Mouse (Mus musculus) heart, postnatal 0 days (tissue): ENCODE measurements around the gene Tmem204.
A peak's percentile ranks its signal among the peaks of the same experiment; 100 is the strongest.

Experiments used
- CTCF ChIP-seq: IDR thresholded peaks from 2 replicates; pipeline ENCODE4 v1.5.1; 2016; ENCODE audit warnings: antibody characterized with exemption, control low read depth, low read depth
- EP300 ChIP-seq: IDR thresholded peaks from 2 replicates; pipeline ENCODE4 v1.6.1; 2016; ENCODE audit warnings: antibody characterized with exemption, low read depth

DNA sequence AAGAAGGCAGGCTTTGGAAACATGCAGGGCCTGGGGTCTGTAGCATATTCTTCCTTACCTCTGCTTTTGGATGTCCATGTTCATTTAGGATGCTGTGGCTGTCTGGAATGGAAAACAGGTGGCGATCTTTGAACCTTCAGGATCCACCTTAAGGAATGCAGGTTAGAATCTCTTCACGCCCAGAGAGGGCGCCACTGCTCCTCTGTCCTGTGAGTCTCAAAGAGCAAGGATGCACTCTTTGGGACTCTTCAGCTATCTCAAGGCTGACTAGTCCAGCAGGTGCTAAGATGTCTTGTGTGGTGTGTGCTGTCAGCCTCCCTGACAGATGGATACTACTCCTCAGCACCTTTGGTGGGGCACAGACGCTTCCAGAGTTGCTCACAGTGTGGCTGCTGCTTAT is 47.2 kb downstream of the Tmem204 start:
- TF ChIP-seq CTCF (peak; percentile 46), EP300 (no peak)
